Mouse (Mus musculus): ENCODE results near the gene Clcc1.

DNA sequence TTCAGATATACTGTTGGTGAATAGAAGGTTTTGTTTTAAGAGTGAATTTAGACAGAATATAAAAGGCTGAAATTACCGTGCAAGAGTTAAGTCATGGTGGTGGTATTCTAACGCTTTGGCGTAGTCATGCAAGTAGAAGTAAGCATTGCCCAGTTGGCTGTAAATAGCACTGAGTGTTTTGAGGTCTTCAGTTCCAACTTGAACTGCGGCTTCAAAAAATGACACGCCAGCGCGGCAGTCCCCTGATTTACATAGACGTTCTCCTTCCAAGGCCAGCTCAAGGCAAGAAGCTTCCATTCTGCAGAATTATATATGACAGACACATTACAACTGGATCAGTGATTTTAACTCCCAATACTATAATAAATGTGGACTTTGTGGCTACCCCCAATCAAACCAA, 49.1 kb downstream of the Clcc1 start:
- TF ChIP-seq TCF12 (IDR thresholded peaks at IDR 0.05; ENCODE audit: insufficient read depth, poor library complexity, severe bottlenecking), result no peak
- no peak for TF ChIP-seq POLR2A (IDR thresholded peaks at IDR 0.05; ENCODE audit: insufficient read length, low read depth)
- no peak for TF ChIP-seq USF1 (IDR thresholded peaks at IDR 0.05; ENCODE audit: low read depth)
- TF ChIP-seq POLR2AphosphoS2 (IDR thresholded peaks at IDR 0.05; ENCODE audit: insufficient read length, low read depth), result no peak
- no peak for TF ChIP-seq MYOD1 (IDR thresholded peaks at IDR 0.05; ENCODE audit: control insufficient read depth in 1 of 3, insufficient read length in 2 of 3, low read depth in 2 of 3)
- TF ChIP-seq MYOG (IDR thresholded peaks at IDR 0.05; ENCODE audit: control insufficient read depth in 1 of 3, insufficient read depth in 1 of 3, insufficient read length in 2 of 3, low read depth in 2 of 3), result no peak

Measured in myocyte (in vitro differentiated cells).